Mouse (Mus musculus): ENCODE measurements around the gene Hspb6.

DNA sequence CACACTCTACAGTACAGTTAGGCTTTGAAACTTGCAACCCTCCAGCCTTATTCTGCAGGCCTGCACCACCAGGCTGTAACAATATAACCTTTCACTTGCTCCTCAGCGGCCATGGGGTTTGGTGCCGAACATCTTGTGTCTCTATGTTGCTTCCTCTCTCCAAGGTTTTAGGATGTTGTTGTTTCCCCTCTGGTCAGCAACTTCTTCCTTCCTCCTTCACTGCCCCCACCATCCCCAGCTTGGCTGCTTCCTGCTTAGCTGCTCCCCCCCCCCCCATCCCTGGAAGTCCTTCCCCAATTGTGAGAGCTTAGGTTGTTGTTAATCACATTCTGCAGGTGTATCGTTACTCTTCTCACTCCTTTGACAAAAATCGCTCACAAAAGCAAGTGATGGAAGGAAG, 43.9 kb upstream of the Hspb6 start:
- no peak for TF ChIP-seq CTCF (conservative IDR thresholded peaks at IDR 0.05 in 1 of 2, IDR thresholded peaks at IDR 0.05 in 1 of 2; ENCODE audit: low read depth in 2 of 2, low read length in 2 of 2)
- no peak for TF ChIP-seq POLR2A (IDR thresholded peaks at IDR 0.05; ENCODE audit: low read depth, low read length)
- TF ChIP-seq CHD2 (IDR thresholded peaks at IDR 0.05; ENCODE audit: low read length): no peak
- TF ChIP-seq RCOR1 (conservative IDR thresholded peaks at IDR 0.05; ENCODE audit: low read depth, low read length): no peak
- no peak for TF ChIP-seq USF1 (IDR thresholded peaks at IDR 0.05; ENCODE audit: low read depth, low read length)
- TF ChIP-seq MEF2A (IDR thresholded peaks at IDR 0.05; ENCODE audit: borderline replicate concordance, low read depth, low read length): no peak
- no peak for TF ChIP-seq ZNF384 (IDR thresholded peaks at IDR 0.05; ENCODE audit: low read depth, low read length)

All from CH12.LX (cell line).